Mouse (Mus musculus) megakaryocyte progenitor cell, adult 5-6 weeks (primary cell): ENCODE measurements around the gene Tfg. TPM values are rescaled to one million over a fixed set of nuclear protein-coding genes. Genes with fewer than 3 reads are reported as not detected.

Source experiments
- ATAC-seq: replicated peaks from 2 replicates; pipeline ENCODE4 v1.8.0; 2016; ENCODE audit warnings: mild to moderate bottlenecking, moderate TSS enrichment, inconsistent platforms; ENCODE audit not compliant: poor library complexity
- total RNA-seq, 2 experiments: library from RNA; stranded (forward) in 1 of 2; stranded (reverse) in 1 of 2; fragments of 157-497, 149-512 nt in 1 of 2; fragments of 200-1000 nt in 1 of 2; gene quantifications; 2 replicates each; pipeline versions ENCODE4 v1.2.3 to v1.2.4; 2015 to 2017

Gene Tfg
- total RNA-seq (2015) (137 and 174 TPM in 2 replicates), total RNA-seq (2017) (42.9 and 45.7 TPM in 2 replicates)

DNA sequence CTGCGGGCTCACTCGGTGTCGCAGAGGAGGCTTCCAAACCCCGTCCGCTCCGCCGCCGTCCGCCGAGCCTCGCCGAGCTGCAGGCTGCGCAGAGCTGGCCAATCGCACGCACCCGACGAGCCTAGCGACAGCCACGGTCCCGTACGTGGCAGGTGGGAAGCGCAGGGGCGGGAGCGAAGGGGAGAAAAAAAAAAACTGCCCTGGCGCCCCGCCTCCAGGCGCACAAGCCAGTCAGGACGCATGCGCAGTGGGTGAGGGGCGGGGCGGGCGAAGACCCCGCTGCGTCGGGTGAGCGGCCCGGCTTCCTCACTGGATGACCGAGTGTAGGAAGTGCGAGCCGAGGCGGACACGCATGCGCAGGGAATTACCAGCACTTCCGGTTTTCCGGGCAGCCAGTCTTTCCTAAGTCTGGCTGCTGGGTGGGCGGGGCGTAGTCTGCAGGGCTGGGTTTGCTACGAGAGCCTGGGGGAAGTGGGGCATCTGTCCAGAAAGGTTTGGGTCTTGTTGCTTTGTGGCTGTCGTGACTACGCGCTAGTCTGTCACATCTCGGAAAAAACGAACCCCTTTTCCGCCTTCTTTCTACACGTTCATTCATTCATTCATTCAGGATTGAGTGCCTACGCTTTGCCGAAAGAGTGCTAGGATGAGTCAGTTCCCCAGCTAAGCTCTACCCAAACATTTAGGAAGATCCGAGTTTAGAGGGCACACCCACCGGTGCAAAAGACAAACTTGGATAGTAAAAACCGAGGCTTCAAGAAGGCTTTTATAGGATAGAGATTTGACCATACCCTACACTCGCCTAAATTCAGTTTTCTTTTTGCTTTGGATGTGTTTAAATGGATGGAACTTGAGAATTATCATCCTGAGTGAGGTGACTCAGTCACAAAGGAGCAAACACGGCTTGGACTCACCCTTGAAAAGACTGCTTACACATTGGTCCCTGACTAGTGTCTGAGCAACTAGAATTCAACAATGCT, at the start of gene Tfg:
Gene Tfg, minus strand, starts transcription at position 227 of the 977 bp plus-strand sequence.
- peak; percentile 80 for ATAC-seq

- no peak for ATAC-seq
Measured at GRCm38 (mm10) chr16:56729060-56729459, 11.8 kb upstream of the Tfg start.

DNA sequence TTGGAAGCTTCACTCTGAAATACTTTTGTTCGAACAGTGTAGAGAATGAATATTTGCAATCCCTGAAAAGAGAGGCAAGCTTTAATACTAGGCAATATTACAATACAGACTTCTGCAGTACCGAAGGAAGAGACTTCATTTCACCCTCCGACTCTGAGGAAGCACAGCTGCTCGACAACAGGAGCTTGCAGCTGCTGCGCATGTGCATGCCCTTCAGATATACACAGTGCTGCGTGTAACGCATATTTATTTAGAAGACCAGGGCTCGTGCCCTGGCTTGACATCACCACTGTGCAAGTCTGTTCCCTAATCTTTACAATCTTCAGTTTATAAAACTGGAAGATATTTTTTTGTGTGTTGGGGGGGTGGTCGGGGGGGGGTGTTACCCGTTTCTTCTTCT, 7.7 kb upstream of the Tfg start:
- ATAC-seq: no peak

- no peak for ATAC-seq
Measured at GRCm38 (mm10) chr16:56722357-56722756, 5.1 kb upstream of the Tfg start.

GRCm38 (mm10) chr16:56719031-56719430, 1.8 kb upstream of the Tfg start:
- ATAC-seq: 0 out of 2 replicates have a peak, but pooled peaks have one; percentile 9

- peak; percentile 12 for ATAC-seq
Measured at GRCm38 (mm10) chr16:56716557-56717179, 582 bp downstream of the Tfg start.

DNA sequence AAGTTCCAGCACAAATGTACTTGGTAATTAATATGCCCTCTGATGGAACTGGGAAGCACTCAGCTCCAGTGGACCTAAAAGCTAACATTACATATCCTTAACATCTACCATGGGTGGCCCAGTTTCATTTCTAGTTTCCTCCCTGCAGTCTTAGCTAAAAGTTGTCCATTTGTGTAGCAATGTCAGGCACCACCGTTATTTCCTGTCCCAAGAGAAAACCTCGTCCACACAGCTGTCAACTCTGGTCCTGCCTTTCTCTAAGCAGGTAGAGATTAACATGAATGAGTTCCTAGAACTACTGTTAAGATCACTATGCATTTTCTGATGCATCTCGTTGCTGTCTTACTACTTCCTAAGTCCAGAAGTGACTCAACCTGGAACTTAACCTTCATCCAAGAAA, 1.6 kb downstream of the Tfg start:
- ATAC-seq: no peak

DNA sequence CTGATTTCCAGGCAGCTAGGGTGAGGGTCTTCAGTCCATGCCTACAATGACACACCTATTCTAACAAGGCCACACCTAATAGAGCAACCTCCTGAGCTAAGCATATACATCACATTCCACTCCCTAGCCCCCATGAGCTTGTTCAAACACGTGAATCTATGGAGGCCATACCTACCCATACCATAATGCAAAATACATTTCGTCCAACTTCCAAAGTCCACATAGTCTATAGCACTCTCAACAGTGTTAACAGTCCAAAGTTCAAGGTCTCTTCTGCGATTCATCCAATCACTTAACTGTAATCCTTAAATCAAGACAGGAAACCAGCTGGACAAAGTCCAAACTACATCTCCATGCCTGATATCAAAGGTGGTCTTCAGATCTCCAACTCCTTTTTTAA, 7.2 kb downstream of the Tfg start:
- ATAC-seq: no peak

DNA sequence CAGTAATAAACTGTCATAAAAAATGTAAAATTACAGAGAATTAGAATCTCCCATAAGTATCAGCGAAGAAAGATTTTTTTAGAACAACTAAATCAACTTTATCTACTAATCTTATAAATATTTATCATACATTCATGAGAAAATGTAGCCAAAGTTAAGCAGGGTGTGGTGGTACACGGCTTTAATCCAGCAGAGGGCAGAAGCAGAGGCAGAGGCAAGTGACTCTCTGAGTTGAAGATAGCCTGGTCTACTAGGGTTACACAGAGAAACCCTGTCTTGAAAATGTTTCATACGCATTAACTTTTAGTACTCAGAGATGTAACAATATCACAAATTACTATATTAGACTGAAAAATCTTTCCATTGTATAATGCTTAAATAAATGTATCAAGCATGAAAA, 11.5 kb downstream of the Tfg start:
- ATAC-seq: peak; percentile 74

DNA sequence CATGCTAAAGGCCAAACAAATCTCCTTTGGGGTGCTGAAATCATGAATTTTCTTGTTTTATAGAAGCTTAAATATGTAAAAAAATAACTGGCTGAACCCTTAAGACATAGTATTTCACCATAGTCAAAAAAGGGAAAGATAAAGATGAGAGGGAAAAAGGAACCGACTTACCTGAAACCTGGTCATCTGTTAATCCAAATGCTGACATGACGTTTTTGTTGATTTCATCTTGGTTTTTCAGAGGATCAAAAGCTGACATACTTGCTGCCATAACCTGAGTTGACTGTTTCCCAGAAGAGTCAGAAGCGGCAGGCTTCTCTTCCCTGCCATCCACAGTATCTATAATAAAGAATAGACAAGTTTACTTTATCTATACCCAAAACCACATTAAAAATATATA, 16.4 kb downstream of the Tfg start:
- ATAC-seq: no peak

DNA sequence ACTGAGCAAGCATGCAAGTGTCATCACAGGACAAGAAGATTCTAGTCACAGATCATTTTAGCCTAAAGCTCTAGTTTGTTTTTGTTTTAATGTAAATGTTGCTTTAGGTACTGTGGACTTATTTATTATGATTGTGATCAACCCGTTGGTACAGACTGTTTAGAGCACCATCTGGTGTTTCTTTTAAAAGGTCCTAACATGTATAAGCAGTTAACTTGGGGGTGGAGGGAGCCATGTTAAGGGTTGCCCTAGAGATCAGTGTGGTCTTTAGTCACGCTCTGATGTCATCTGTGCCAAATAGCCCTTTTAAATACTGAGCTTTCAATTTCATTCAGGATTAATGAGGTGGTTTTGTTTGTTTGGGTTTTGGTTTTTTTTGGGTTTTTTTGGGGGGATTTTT, 20.8 kb downstream of the Tfg start:
- no peak for ATAC-seq

- no peak for ATAC-seq
Measured at GRCm38 (mm10) chr16:56690715-56691114, 26.5 kb downstream of the Tfg start.

GRCm38 (mm10) chr16:56686747-56687146, 30.5 kb downstream of the Tfg start:
- ATAC-seq: no peak

GRCm38 (mm10) chr16:56681010-56681645, 36.1 kb downstream of the Tfg start:
- no peak for ATAC-seq

DNA sequence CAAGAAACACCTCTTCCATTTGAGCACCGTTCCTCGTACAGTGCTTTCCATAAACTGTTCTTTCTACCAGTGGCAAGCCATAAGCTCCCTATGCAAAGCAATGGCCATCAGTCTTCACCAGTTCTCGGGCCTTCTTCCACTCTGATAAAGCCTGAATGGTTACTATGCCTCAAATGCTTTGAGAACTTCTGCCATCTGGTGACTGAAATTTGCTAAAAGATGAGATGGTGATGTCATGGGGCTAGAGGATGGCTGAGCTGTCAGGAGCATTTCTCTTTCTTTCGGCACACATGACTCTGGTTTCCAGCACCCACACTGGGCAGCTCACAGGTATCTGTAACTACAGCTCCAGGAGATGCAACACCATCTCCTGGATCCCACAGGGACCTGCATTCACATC, 40.1 kb downstream of the Tfg start:
- ATAC-seq: 0 out of 2 replicates have a peak, but pooled peaks have one; percentile 29

GRCm38 (mm10) chr16:56673420-56673819, 43.8 kb downstream of the Tfg start:
- ATAC-seq: no peak

GRCm38 (mm10) chr16:56670941-56671340, 46.3 kb downstream of the Tfg start:
- ATAC-seq: no peak

DNA sequence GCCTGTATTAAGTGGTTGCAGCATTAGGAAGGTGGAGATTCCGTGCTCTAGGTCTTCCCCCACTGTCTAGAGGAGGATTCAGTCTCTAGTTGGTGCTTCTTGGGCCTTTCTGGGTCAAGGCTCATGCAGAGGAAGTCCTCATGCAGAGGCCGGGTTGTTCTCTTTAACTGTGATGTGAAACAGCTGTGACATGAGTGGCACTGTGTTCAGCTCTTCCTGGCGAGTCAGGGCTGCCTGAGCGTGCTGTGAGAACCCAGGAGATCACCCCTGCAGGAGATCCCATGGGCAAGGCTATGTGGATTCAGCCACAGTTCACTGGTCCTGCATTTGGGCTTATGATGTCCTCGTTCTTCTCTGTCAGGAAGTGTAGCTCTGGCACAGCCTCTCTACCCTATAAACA, 47.7 kb downstream of the Tfg start:
- no peak for ATAC-seq

DNA sequence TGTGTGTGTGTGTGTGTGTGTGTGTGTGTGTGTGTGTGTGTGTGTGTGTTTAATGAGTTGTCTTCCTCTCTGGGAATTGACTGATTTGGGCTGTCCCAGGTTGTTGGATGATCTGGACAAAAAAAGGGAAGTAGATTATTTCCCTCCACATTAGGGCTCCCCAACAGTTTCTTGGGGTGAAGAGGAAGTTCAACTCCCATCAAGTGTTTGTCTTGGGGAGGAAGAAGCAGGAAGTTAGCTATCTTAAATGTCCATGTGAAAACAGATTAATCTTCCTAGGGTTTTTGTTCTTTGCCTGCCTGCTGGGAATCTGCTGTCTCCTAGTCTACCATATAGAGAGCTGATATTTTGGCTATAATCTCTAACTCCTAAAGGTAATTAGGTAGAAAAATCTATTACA, 58.4 kb downstream of the Tfg start:
- ATAC-seq: peak; percentile 86

DNA sequence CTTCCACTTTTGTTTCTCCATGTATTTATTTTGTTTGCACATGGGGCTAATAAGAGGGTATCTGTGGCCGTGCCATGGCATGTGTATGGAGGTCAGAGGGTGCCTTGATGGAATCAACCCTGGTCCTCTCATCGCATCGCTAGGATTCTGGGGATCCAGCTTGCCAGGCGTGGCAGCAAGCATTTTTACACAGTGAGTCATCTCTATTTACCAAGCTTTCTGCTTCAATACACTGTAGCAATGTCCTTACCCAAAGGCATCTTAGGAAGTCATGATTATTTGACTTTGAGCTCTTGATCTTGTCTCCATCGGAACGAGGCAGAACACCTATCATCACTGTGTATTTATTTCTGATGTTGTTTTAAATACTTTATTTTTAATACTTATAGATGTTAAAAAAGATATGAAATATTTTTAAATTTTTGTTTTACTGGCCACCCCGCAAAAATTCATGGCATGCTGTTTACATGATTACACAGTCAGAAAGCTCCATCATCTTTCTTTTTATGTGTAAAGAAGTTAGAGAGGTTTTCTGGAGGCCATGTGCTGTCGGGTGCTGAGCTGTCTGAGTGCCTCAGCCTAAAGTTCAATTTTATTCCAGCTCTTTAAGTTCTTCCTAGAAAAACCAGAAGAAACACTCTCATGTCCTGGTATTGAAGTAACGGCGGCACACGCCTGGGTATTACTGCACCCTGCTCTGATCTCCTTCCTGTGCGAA, 61.9 kb downstream of the Tfg start:
- ATAC-seq: no peak
